Mouse (Mus musculus): ENCODE data around the gene Mon1b. TPM values are rescaled to one million over a fixed set of nuclear protein-coding genes. Genes with fewer than 3 reads are reported as not detected.

Gene Mon1b
- 1 to 10 TPM; 5.8 to 6.7 (median 6.5) TPM for total RNA-seq (2022)

- DNase-seq (ENCODE audit: low spot score): peak; percentile 99
Observed at GRCm38 (mm10) chr8:113634670-113635591, at the start of gene Mon1b. Gene Mon1b (plus strand): TSS chr8:113635587.

- DNase-seq (ENCODE audit: low spot score): no peak
Observed at GRCm38 (mm10) chr8:113598401-113598800, 37.0 kb upstream of the Mon1b start.

- DNase-seq (ENCODE audit: low spot score): peak; percentile 55
Observed at GRCm38 (mm10) chr8:113632634-113633033, 2.8 kb upstream of the Mon1b start.

GRCm38 (mm10) chr8:113634161-113634560 lies 1.2 kb upstream of the Mon1b start:
- no peak for DNase-seq (ENCODE audit: low spot score)

- no peak for DNase-seq (ENCODE audit: low spot score)
Observed at GRCm38 (mm10) chr8:113635592-113636279, 349 bp downstream of the Mon1b start.

GRCm38 (mm10) chr8:113636280-113636628 lies 867 bp downstream of the Mon1b start:
- no peak for DNase-seq (ENCODE audit: low spot score)

GRCm38 (mm10) chr8:113640357-113640756 lies 5.0 kb downstream of the Mon1b start:
- DNase-seq (ENCODE audit: low spot score): no peak

GRCm38 (mm10) chr8:113642926-113643325 lies 7.5 kb downstream of the Mon1b start, which contains the start of gene Syce1l:
Gene Syce1l (plus strand): TSS chr8:113643213.
- DNase-seq (ENCODE audit: low spot score): no peak

- no peak for DNase-seq (ENCODE audit: low spot score)
Observed at GRCm38 (mm10) chr8:113643479-113644210, 8.3 kb downstream of the Mon1b start.

- DNase-seq (ENCODE audit: low spot score): no peak
Observed at GRCm38 (mm10) chr8:113645220-113645619, 9.8 kb downstream of the Mon1b start.

- DNase-seq (ENCODE audit: low spot score): no peak
Observed at GRCm38 (mm10) chr8:113652450-113652849, 17.1 kb downstream of the Mon1b start.

GRCm38 (mm10) chr8:113653151-113653550 lies 17.8 kb downstream of the Mon1b start:
- no peak for DNase-seq (ENCODE audit: low spot score)

- peak; percentile 13 for DNase-seq (ENCODE audit: low spot score)
Observed at GRCm38 (mm10) chr8:113656154-113656553, 20.8 kb downstream of the Mon1b start.

GRCm38 (mm10) chr8:113656681-113657298 lies 21.4 kb downstream of the Mon1b start:
- DNase-seq (ENCODE audit: low spot score): no peak

GRCm38 (mm10) chr8:113660128-113660527 lies 24.7 kb downstream of the Mon1b start:
- DNase-seq (ENCODE audit: low spot score): no peak

GRCm38 (mm10) chr8:113664544-113664943 lies 29.2 kb downstream of the Mon1b start:
- peak; percentile 74 for DNase-seq (ENCODE audit: low spot score)

GRCm38 (mm10) chr8:113665036-113665435 lies 29.6 kb downstream of the Mon1b start:
- no peak for DNase-seq (ENCODE audit: low spot score)

GRCm38 (mm10) chr8:113665951-113666350 lies 30.6 kb downstream of the Mon1b start:
- no peak for DNase-seq (ENCODE audit: low spot score)

GRCm38 (mm10) chr8:113666714-113667432 lies 31.5 kb downstream of the Mon1b start:
- no peak for DNase-seq (ENCODE audit: low spot score)

GRCm38 (mm10) chr8:113669924-113670323 lies 34.5 kb downstream of the Mon1b start:
- DNase-seq (ENCODE audit: low spot score): no peak
